In genomic region chr7:28874565-28874964, GRCm38 (mm10) we compare ENCODE assay signal across 22 mouse cellular contexts. TPM values are rescaled to one million over a fixed set of nuclear protein-coding genes. Genes with fewer than 3 reads are reported as not detected.
A peak's percentile ranks its signal among the peaks of the same experiment; 100 is the strongest.
DNase-seq lines count a peak whose midpoint lies in the region; ATAC-seq and TF ChIP-seq lines count a peak whose summit lies in the region.
"Had no signal": no experiment of that assay in that cellular context is flagged by ENCODE, and none has a peak within 500 bp of the region (broad histone marks: within the 10 kb centered on the region; RNA-seq: fewer than 3 reads in every experiment).

No protein-coding gene starts in this region.

- H3K27me3 ChIP-seq in MEL (ENCODE audit: control insufficient read depth in 1 of 2, insufficient read depth in 2 of 2, low read length in 2 of 2): no peaks in the 10 kb centered on the region
- no peaks in the 10 kb centered on the region for H3K27me3 ChIP-seq in limb, embryonic 10.5 days (ENCODE audit: low read depth, poor library complexity, severe bottlenecking)
- H3K27me3 ChIP-seq in limb, embryonic 12.5 days: no peaks in the 10 kb centered on the region
- H3K27me3 ChIP-seq: CH12.LX, Patski had no signal

- 63% methylated on average over 2 of the region's 2 CpGs for WGBS in limb, embryonic 10.5 days
- WGBS in limb, embryonic 12.5 days: 60% methylated on average over 2 of the region's 2 CpGs

- peak overlapping the region; percentile 31 for H3K27ac ChIP-seq in MEL (ENCODE audit: control insufficient read depth, low read depth, low read length)
- 0 out of 2 replicates have a peak overlapping the region, but pooled peaks have one; percentile 30 for H3K27ac ChIP-seq in limb, embryonic 10.5 days
- H3K27ac ChIP-seq in limb, embryonic 12.5 days: 0 out of 2 replicates have a peak overlapping the region, but pooled peaks have one; percentile 31

- ATAC-seq in limb, embryonic 12.5 days (ENCODE audit: insufficient number of reproducible peaks, insufficient read depth, low FRiP score, low TSS enrichment, low read depth): no peak
- ATAC-seq: activated CD4-positive, CD25-positive, alpha-beta regulatory T cell, adult 4 months; CD4-positive, CD25-positive, alpha-beta regulatory T cell, adult 4 months; Patski had no signal

- TF ChIP-seq RAD21 in MEL (IDR thresholded peaks at IDR 0.05; ENCODE audit: low read depth, low read length): no peak; the same call in 1 of the 2 replicates

- DNase-seq in MEL (ENCODE audit: low read depth, low spot score): peak; percentile 49
- DNase-seq in limb, embryonic 10.5 days (ENCODE audit: low spot score): no peak
- no peak for DNase-seq in layer of hippocampus, postnatal 10 days (ENCODE audit: low spot score in 2 of 2)
- DNase-seq in neural tube, embryonic 10.5 days (ENCODE audit: extremely low spot score, low spot score): no peak
- DNase-seq in cerebellum, postnatal 4 days (ENCODE audit: low spot score in 2 of 2): no peak
- DNase-seq: adrenal gland, adult 2 months; adrenal gland, adult 8-10 months; adrenal gland, postnatal 10 days; adrenal gland, postnatal 14 days; adrenal gland, postnatal 25 days; adrenal gland, postnatal 36 days; B cell, adult 2 months; cerebellum, adult 11 months; cerebellum, adult 11-12 months; cerebellum, adult 18-20 months; cerebellum, adult 2 months had no signal

- H3K4me3 ChIP-seq in MEL (ENCODE audit: control insufficient read depth in 1 of 2, insufficient read depth in 1 of 2, low read depth in 2 of 2, low read length in 2 of 2): no peak overlapping the region
- H3K4me3 ChIP-seq in limb, embryonic 10.5 days: no peak overlapping the region
- no peak overlapping the region for H3K4me3 ChIP-seq in limb, embryonic 12.5 days (replicated peaks)

- H3K9me3 ChIP-seq in MEL (replicated peaks; ENCODE audit: insufficient read depth, low read length): no peaks in the 10 kb centered on the region
- no peaks in the 10 kb centered on the region for H3K9me3 ChIP-seq in limb, embryonic 10.5 days (replicated peaks)
- H3K9me3 ChIP-seq in limb, embryonic 12.5 days: no peaks in the 10 kb centered on the region
- H3K9me3 ChIP-seq: G1E had no signal

- peaks cover 0 to 21% of the 10 kb centered on the region in 2 experiments; a peak in 2 of 4 replicates for H3K36me3 ChIP-seq in MEL (ENCODE audit: control insufficient read depth in 1 of 2, insufficient read depth in 2 of 2, low read length in 2 of 2)
- H3K36me3 ChIP-seq in limb, embryonic 10.5 days: no peaks in the 10 kb centered on the region
- H3K36me3 ChIP-seq in limb, embryonic 12.5 days: no peaks in the 10 kb centered on the region
- H3K36me3 ChIP-seq: G1E had no signal

- peaks cover 28 to 29% of the 10 kb centered on the region in 2 experiments for H3K4me1 ChIP-seq in MEL (ENCODE audit: control insufficient read depth in 1 of 2, insufficient read depth in 2 of 2, low read length in 2 of 2)
- H3K4me1 ChIP-seq in limb, embryonic 10.5 days: peaks cover 12% of the 10 kb centered on the region
- H3K4me1 ChIP-seq in limb, embryonic 12.5 days (replicated peaks): 0 out of 2 replicates have a peak, but pooled peaks cover 7% of the 10 kb centered on the region

- TF ChIP-seq POLR2A in MEL (IDR thresholded peaks at IDR 0.05; ENCODE audit: control insufficient read depth in 1 of 2, insufficient read depth in 1 of 2, low read depth in 1 of 2, low read length in 2 of 2, poor library complexity in 1 of 2): no peak

- TF ChIP-seq EP300 in MEL (IDR thresholded peaks at IDR 0.05; ENCODE audit: low read depth in 1 of 2, low read length in 2 of 2): peak; percentile 20 to 55; a peak in 1 of 4 replicates

- no peak overlapping the region for H3K9ac ChIP-seq in MEL (ENCODE audit: control insufficient read depth, low read depth, low read length, poor library complexity, severe bottlenecking)
- no peak overlapping the region for H3K9ac ChIP-seq in limb, embryonic 12.5 days (replicated peaks)

- no peak for TF ChIP-seq CTCF in MEL (IDR thresholded peaks at IDR 0.05 in 2 of 3, conservative IDR thresholded peaks at IDR 0.05 in 1 of 3; ENCODE audit: control insufficient read depth in 1 of 3, insufficient read depth in 1 of 3, low read depth in 2 of 3, low read length in 3 of 3, poor library complexity in 1 of 3, severe bottlenecking in 1 of 3)

- H3K4me2 ChIP-seq in limb, embryonic 12.5 days: no peak overlapping the region

- no peaks in the 10 kb centered on the region for H3K79me2 ChIP-seq in MEL (ENCODE audit: control insufficient read depth, insufficient read depth, low read length, poor library complexity)

TF ChIP-seq in MEL, 35 proteins besides CTCF, POLR2A, EP300 and RAD21:
- TF ChIP-seq ZKSCAN1 (IDR thresholded peaks at IDR 0.05; ENCODE audit: low read depth, low read length): no peak
- no peak for TF ChIP-seq RCOR1 (IDR thresholded peaks at IDR 0.05; ENCODE audit: low read depth, low read length)
- TF ChIP-seq MYB (IDR thresholded peaks at IDR 0.05; ENCODE audit: low read depth, low read length): peak; percentile 41; the same call in 1 of the 2 replicates
- 0 out of 2 replicates have a peak, but pooled peaks have one; percentile 7 for TF ChIP-seq GATA1 (IDR thresholded peaks at IDR 0.05; ENCODE audit: low read depth, low read length)
- TF ChIP-seq TCF12 (IDR thresholded peaks at IDR 0.05; ENCODE audit: low read depth, low read length): peak; percentile 31; the same call in 1 of the 2 replicates
- TF ChIP-seq ETS1 (IDR thresholded peaks at IDR 0.05; ENCODE audit: low read depth, low read length): peak; percentile 99
- no peak for TF ChIP-seq JUND (IDR thresholded peaks at IDR 0.05; ENCODE audit: low read depth, low read length)
- peak; percentile 85 for TF ChIP-seq SIN3A (IDR thresholded peaks at IDR 0.05; ENCODE audit: low read length)

RNA-seq across cellular contexts. Expression of gene Capn12, which starts 6.7 kb away (rescaled TPM):
- 0.19 TPM in 1 of 2 replicates, not detected in the other for total RNA-seq in MEL (2012; rRNA removed)
- polyA plus RNA-seq in MEL (2012; ENCODE audit: insufficient read depth in 1 of 2, insufficient read length in 2 of 2, low read depth in 1 of 2, low replicate concordance in 2 of 2, missing spikeins in 1 of 2): not detected
- polyA plus RNA-seq in limb, embryonic 10.5 days (2016; fragmentation: Nextera tagmentation; extraction: Ambion mirVana): 0.44 and 0.48 TPM in 2 replicates
- 0.26 and 0.29 TPM in 2 replicates for polyA plus RNA-seq in limb, embryonic 12.5 days (2016; fragmentation: Nextera tagmentation; extraction: Ambion mirVana)
- under 1 TPM; 0.54 to 0.82 TPM for total RNA-seq in layer of hippocampus, postnatal 10 days (2021)
- polyA plus RNA-seq: CD4-positive, CD25-positive, alpha-beta regulatory T cell, adult 4 months had no signal

RNA-seq across cellular contexts. Expression of gene Lgals7, which starts 10.9 kb away (rescaled TPM):
- total RNA-seq in MEL (2012; rRNA removed): 27.7 and 37.8 TPM in 2 replicates
- polyA plus RNA-seq in MEL (2012; ENCODE audit: insufficient read depth in 1 of 2, insufficient read length in 2 of 2, low read depth in 1 of 2, low replicate concordance in 2 of 2, missing spikeins in 1 of 2): 100 to 1,000 TPM in 1 of 2 experiments, not detected in 1; 138 TPM
- polyA plus RNA-seq in limb, embryonic 10.5 days (2016; fragmentation: Nextera tagmentation; extraction: Ambion mirVana): 0.41 and 0.73 TPM in 2 replicates
- polyA plus RNA-seq in limb, embryonic 12.5 days (2016; fragmentation: Nextera tagmentation; extraction: Ambion mirVana): 3.4 and 4.8 TPM in 2 replicates
- total RNA-seq in layer of hippocampus, postnatal 10 days (2021): under 1 TPM in 1 of 2 experiments, not detected in 1; 0.62 TPM
- total RNA-seq: adrenal gland, postnatal 25 days; CH12.LX had no signal
- polyA plus RNA-seq: cerebellum, adult 2 months had no signal

RNA-seq across cellular contexts. Expression of gene Lgals4, which starts 40.9 kb away (rescaled TPM):
- 1.5 and 2.1 TPM in 2 replicates for total RNA-seq in MEL (2012; rRNA removed)
- polyA plus RNA-seq in MEL (2012; ENCODE audit: insufficient read depth in 1 of 2, insufficient read length in 2 of 2, low read depth in 1 of 2, low replicate concordance in 2 of 2, missing spikeins in 1 of 2): 1 to 10 TPM in 1 of 2 experiments, not detected in 1; 5.1 TPM
- polyA plus RNA-seq in limb, embryonic 10.5 days (2016; fragmentation: Nextera tagmentation; extraction: Ambion mirVana): 2.7 and 4.1 TPM in 2 replicates
- 4.9 and 6.7 TPM in 2 replicates for polyA plus RNA-seq in limb, embryonic 12.5 days (2016; fragmentation: Nextera tagmentation; extraction: Ambion mirVana)
- 1 to 10 TPM; 2.1 to 2.7 TPM for total RNA-seq in layer of hippocampus, postnatal 10 days (2021)

RNA-seq across cellular contexts. Expression of gene Ech1, which starts 49.5 kb away (rescaled TPM):
- total RNA-seq in MEL (2012; rRNA removed): 82.8 and 99.5 TPM in 2 replicates
- 10 to 100 TPM in 1 of 2 experiments, not detected in 1; 74.7 TPM for polyA plus RNA-seq in MEL (2012; ENCODE audit: insufficient read depth in 1 of 2, insufficient read length in 2 of 2, low read depth in 1 of 2, low replicate concordance in 2 of 2, missing spikeins in 1 of 2)
- 69.1 and 90.7 TPM in 2 replicates for polyA plus RNA-seq in limb, embryonic 10.5 days (2016; fragmentation: Nextera tagmentation; extraction: Ambion mirVana)
- 111 and 114 TPM in 2 replicates for polyA plus RNA-seq in limb, embryonic 12.5 days (2016; fragmentation: Nextera tagmentation; extraction: Ambion mirVana)
- total RNA-seq in layer of hippocampus, postnatal 10 days (2021): 10 to 100 TPM; 49.1 to 50.8 TPM
